Mouse (Mus musculus) CD4-positive helper T cell, adult 2 months (primary cell): ENCODE data around the gene Adgrv1.

Experiments
- DNase-seq: peaks from one replicate; pipeline ENCODE4 v3.0.0-alpha.2; 2012; ENCODE audit warnings: low read depth, missing footprints, low spot score

The Adgrv1 gene

GRCm38 (mm10) chr13:81072214-81072613 lies 560.7 kb downstream of the Adgrv1 start:
- DNase-seq, result no peak

- no peak for DNase-seq
Measured at GRCm38 (mm10) chr13:81051448-81051847, 581.5 kb downstream of the Adgrv1 start.

GRCm38 (mm10) chr13:81050911-81051310 lies 582.0 kb downstream of the Adgrv1 start:
- DNase-seq, result peak; percentile 31

- DNase-seq, result no peak
Measured at GRCm38 (mm10) chr13:81045345-81045744, 587.6 kb downstream of the Adgrv1 start.
